Mouse (Mus musculus): ENCODE data around the gene Btf3.

The Btf3 gene

DNA sequence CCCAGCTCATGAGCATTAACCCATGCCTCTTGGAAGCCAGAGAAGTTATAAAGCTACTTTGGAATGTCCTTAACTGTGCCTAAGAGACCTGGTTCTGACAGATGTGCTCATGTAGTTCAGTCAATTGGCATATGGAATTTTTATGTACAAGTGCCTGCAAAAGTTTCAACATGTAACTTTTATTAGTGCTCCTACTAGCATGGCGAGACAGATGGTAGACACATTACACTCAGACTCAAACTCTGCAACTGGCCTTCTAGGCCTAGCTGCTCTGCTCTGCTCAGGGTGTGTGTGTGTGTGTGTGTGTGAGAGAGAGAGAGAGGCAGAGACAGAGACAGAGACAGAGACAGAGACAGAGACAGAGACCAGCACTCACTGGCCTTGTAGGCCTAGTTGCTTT, 19.4 kb upstream of the Btf3 start:
- DNase-seq = no peak

DNA sequence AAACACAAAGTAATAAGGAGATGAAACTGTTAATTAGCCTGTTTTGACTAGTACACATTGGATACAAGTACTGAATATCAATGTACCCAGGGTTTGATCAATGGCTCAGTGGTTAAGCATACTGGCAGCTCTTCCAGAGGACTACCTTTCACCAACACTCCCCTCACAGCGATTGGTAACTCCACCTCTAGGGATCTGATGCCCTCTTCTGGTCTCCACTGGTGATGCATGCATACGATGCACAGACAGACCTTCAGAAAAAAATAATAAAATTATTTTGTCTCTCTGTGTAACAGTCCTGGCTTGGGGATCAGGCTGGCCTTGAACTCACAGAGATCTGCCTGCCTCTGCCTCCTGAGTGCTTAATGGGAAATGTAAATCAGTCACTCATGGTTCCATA, 15.3 kb upstream of the Btf3 start:
- DNase-seq = no peak

DNA sequence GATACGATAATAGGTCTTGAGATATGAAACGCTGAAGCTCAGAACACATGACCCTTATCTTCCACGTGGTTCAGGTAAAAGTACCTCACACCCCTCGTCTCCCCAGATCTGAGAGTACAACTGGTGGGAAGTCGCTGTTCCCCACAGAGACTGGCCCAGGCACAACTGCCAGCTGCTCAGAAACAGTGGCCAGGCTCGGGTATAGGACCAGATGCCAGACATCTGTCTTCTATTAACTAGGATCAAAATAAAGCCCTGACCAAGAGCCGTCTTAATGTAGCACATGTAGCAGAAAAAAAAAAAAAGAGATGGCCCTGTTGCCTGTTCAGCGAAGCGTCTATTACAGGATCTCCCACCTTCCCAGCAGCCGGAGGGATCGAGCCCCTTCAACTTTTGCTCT, 8.2 kb upstream of the Btf3 start:
- no peak for DNase-seq

DNA sequence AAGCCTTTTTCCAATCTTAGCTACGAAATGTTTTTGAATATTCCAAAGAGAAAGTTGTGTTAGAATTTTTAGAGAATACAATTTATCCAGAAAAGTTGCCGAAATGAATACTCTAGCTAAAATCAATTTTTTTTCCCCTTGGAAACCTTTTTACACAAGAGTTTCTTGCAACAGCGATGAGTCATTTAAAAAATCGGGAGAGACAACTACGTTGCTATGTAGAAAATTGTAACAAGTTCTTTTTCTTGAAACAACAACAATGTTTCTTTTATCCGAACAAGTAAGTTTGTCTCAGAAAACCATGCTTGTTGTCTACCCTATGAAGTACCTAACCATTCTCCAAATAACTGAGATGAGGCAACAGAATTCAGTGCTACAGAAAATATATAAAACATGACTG, 1.1 kb upstream of the Btf3 start:
- DNase-seq = no peak

DNA sequence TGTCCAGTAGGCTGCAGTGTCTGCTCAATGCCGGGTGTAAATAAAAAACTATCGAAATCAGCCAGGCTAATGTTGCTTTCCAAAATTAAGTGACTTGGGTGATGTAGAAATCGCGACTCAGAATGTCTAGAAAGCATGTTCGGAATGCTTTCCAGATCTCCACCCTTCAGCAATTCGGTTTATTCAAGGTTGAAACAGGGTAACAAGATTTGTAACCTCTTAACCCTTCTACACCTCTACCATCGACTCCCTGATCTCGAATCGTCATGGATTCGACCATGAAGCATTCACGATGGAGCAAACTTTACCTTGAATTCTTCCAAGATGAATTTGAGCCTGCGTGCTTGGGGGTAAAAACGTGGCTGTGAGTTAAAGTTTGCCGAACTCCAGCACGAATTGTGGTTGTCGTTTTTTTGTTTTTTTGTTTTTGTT, 456 bp upstream of the Btf3 start:
- DNase-seq = no peak

DNA sequence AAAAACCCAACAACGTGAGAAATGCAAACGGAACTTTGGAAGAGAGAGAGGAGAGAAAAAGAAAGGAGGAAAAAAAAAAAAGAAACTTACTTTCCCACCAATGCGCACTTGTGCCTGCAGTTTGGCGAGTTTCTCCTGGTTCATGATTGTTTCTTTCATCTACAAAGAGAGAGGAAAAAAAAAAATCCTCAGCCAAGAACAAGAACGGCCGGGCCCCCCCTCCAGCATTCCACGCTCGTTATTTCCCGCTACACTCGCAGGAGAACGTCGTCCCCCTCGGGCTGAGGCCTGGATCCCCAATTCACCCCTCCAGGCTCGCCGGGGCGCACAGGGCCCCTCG, 696 bp downstream of the Btf3 start:
- DNase-seq = no peak

DNA sequence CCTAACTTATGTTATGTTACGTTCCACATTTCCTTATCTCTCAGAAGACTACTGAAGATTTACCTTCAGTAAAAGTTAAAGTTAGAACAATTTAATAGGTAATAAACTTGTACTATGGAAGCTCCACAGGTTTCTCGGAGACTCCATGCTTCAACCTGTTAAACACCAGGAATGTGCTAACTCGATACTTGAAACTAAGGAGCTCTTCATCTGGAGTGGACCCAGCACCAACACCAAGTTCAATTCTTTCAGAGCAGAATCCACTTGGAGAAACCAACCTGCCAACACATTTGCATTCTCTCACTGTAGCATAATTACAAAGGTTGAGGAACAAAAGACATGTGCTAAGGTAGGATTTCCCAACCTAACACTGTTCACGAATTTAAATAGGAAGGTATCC, 1.7 kb downstream of the Btf3 start:
- DNase-seq = no peak

DNA sequence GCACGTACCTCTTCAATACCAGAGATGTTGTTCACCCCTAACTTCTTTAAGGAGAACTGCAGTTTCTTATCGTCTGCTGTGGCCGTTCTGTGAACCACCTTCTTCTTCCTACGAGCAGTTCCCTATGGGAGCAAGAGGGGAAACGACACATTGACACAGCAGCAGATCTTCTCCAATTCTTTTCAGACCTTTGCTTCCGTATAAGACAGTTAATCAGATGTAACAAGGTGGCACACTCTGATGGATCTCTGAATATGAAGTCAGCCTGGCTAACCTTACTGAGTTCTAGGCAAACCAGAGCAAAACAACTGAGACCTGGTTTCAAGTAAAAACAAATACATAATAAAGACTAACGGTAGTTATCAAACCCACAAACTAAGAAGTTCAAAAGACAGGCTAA, 3.2 kb downstream of the Btf3 start:
- no peak for DNase-seq

DNA sequence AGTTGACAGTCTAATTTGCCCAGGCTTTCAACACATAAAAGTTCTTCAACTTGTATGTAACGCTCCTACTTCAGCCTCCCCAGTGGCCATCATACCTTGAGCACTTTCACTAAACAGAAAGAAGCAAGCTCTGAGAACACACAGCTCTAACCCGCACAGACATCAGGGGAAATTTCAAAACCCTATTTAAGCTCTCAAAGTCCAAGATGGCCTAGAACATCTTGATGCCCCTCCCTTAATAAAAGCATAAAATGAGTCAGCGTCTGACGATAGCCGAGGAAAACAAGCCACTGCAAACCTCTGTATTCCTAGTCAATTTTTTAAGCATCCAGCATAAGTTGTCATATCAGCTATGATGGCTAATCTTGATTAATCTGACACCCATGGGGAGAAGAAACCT, 5.2 kb downstream of the Btf3 start:
- DNase-seq = no peak

DNA sequence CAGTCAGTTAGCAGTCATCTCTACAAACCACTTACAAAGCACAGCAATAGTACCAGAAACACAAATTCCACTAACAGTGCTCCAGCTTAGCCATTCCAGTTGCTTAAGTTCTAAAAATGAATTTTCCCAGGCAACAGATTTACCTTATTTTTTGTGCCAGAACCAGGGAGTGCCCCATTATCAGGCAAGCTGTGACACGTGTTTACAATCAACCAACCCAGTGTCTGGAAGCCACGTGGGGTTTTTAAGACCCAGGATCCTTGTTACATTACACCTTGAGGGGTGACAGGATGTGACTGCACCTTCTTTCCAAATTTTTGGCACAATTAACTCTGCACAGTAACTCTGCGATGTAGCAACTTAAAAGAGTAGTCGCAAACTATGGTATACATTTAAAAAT, 8.1 kb downstream of the Btf3 start:
- no peak for DNase-seq

DNA sequence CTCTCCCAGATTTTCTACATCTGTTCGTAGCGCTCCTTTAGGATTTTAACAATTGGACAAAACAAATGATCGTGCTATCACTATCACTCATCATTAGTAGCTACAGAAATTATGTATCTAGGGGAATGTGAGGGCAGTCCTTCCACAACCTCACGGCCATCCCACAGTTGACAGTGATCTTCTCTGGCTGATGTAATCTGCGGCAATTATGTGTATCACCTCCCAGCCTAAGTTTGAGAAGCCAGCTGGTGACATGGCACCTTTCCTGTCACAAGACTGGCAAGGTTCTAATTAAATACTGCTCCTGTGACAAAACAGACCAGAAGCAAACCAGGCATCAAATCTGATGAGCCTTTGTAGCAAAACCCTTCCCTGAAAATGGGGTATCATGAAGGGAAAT, 8.8 kb downstream of the Btf3 start:
- DNase-seq = no peak

DNA sequence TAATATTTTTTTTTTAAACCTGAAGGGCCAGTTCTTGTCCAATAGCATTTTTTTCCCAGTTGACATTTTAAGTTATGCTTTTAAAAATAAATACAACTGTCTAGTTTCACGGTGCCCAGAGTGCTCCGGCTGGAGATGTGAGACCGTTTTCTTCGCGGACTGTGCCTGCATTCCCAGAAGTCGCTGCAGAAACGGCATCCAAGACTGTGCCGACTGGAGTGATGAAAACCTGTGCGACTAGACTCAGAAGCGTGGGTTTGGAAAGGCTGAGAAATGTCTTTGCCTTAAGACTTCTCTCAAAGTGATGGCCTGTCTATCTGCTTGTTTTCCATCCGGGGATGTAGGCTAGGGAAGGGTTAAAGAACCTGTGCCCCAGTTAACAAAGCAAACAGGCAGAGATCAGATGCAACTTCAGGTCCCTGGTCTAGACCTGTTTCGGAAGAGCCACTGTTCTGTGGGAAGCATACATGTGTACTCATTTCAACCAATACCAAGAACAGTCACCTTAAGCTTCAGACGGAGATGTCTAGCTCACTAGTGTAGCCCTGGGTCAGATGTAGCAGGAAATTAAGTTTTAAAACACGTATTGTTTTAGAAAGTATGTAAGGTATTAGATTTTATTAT, 9.8 kb downstream of the Btf3 start:
- DNase-seq = no peak

DNA sequence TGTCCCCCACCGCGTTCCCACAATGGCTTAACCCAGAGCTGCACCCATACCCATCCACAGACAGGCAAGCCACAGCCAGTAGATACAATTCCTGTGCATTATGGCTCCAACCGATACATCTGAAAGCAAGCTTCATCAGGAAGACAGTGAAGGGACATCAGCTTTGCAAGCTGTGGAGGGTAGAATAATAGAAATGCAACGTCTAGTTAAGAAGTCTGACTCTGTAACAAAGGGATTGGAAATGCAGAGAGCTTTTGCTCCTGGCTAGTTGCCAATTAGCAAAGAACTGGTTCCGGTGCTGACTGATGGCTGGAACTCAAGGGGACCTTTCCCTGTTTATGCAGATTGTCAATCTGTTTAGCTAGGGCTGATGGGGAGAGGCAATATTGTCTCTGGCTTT, 10.4 kb downstream of the Btf3 start:
- no peak for DNase-seq

DNA sequence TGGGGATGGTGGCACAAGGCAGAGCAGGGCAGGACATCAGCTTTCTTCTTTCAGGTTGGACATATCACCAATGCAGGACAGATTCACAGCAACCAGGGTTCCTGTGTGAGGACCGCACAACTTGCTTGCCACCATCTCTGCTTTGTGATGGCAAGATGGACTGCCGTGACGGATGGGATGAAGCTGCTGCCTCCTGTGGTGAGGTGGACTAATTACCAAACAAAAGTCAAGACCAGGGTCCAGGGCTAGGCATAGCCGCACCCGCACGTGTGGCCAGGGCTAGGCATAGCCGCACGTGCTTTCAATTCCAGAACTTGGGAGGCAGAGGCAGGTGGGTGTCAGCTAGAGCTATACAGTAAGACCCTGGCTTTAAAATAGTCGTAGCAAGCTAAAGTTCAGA, 11.5 kb downstream of the Btf3 start:
- DNase-seq = no peak

DNA sequence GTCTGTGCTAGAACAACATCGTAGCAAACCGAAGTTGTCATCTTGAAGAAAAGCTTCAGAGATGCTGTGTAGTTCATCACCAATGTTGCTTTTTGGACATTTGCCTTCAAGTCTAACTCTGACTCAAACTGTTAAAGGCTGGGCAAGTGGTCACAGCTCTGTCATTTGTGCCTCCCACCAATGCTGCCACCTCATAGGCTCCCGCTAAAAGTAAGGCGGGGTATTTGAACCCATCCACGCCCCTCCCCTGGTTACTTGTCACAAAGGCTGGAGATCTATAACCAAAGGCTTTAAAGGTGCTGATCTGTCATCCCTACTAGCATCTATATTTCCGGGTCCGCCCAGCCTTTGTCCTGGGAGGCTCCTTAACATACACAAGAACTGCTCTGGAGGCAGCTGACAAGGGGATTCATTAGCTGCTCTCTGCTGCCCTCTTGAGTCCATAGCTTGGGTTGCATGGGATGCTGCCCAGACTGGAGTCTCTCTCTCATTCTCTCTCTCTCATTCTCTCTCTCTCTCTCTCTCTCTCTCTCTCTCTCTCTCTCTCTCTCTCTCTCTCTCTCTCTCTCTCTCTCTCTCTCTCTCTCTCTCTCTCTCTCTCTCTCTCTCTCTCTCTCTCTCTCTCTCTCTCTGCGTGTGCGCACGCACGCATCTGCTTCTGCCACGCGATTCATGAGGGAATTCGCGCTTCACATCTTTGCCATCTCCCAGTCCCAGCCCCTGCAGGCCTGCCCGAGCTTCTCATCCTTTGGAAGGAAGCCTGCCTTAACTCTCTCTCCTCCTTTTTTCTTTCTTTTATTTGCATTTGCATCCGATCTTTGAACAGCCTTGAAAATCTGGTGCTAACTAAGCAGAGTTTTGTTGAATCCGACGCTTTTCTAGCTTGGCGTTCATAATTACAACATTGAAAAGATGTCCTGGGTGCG, 17.7 kb downstream of the Btf3 start:
- peak in 1 of 2 experiments; percentile 12 for DNase-seq

DNA sequence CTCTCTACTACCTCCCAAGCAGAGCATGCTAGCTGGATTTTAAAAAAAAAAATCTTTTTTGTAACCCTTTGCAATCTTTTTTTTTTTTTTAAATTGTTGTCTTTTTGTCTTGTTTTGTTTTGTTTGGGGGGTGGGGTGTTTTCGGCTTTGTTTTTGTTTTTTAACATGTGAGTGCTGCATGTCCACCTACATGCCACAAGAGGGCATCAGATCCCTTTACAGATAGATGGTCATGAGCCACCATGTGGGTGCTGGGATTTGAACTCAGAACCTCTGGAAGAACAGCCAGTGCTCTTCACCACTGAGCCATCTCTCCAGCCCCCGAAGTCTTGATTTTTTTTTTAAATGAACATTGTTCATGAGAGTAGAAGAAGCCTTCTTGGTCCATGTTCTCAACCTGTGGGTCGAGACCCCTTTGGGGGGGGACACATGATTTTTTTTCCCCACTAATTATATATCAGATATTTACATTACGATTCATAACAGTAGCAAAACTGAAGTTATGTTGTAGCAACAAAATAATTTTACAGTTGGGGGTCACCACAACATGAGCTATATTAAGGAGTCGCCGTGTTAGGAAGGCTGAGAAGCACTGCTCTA, 18.8 kb downstream of the Btf3 start:
- DNase-seq = no peak

DNA sequence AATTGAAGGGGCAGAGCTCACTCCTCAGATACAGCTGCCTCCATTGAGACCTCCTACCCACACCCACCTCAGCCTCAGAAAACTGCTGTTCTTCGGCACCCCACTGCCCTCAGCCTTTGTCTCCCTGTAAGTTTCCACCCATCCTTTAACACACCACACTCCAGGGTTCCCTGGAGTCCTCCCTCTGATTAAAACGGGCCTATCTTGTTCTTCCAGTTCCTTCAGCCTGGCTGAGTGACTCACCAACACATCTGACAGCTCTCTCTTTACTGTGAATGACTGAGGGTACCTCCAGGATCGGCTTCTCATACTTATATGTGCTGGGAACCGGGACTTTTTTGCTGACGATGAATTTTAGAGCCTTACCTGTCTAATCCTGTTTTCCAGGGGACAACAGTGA, 20.7 kb downstream of the Btf3 start:
- DNase-seq = no peak

DNA sequence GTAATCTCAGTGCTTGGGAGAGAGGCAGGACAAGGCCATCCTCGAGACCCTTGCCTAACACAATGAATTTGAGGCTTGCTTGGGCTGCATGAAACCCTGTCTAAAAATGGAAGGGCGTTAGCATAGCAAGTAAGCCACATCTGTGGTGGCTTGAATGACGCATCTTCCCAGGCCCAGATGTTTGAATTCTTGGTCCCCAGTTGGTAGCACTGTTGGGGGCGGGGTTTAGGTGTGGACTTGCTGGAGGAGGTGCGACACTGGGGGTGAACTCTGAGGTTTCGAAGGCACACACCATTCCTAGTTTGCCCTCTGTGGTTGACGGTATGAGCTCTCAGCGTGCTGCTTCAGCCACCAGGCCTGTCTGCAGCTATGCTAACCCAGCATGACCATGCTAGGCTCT, 25.1 kb downstream of the Btf3 start:
- no peak for DNase-seq

DNA sequence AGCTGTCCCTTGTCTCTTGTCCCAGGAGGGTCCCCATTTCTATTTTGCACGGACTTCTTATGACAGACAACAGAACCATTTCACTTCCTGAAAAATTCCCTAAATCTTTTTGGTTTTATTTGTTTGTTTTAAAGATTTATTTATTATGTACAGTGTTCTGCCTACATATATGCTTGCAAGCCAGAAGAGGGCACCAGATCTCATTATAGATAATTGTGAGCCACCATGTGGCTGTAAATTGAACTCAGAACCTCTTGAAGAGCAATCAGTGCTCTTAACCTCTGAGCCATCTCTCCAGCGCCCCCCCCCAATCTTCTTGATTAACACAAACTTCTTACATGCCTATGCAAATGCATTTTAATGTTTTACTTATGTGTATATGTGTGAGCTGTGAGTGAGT, 26.1 kb downstream of the Btf3 start:
- no peak for DNase-seq

DNA sequence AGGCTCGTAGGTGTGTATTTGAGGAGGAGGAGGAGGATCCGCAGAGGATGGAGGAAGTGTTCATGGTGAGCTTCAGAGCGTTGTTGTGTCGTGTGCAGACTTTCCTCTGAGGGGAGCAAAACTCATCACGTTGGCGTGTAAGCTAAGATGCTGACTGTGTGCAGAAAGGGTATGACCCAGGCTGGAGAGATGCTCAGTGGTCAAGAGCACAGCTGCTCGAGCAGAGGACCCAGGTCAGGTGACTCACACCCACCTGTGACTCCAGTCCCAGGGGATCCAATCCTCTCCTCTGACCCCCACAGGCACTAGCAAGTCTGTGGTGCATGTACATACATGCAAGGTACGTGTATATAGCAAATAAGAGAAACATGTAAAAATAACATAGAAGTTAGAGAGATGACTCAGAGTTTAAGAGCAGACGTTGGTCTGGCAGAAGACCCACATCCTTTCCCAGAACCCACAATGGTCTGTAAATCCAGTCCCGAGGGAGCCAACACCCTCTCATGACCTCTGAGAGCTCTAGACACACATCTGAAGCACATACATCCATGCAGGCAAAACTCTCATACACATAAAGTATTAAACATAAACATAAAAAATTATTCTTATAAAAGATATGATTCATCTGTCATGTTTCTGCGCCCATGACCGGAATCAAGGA, 35.7 kb downstream of the Btf3 start:
- no peak for DNase-seq

DNA sequence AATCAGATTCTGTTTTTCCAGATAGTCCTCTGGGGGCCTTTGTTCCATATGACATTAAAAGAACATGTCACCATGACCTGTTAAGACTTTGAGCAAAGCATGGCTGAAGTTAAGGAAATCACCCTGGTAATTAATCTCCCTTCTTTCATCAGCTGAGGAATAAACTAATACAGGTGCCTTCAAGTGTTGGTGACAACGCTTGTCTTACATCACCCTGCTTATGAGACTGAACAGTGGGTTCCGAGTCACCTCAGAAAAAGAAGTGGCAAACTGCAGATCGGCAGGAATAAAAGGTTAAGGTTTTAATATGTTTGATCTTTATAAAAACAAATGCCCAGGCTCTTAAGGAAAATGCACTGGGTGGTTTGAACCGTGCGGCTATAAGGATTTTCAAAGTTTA, 37.1 kb downstream of the Btf3 start, which contains the start of gene Gm21976:
Gene Gm21976 (plus strand): TSS at position 202 of the 400 bp plus-strand sequence.
- no peak for DNase-seq

DNA sequence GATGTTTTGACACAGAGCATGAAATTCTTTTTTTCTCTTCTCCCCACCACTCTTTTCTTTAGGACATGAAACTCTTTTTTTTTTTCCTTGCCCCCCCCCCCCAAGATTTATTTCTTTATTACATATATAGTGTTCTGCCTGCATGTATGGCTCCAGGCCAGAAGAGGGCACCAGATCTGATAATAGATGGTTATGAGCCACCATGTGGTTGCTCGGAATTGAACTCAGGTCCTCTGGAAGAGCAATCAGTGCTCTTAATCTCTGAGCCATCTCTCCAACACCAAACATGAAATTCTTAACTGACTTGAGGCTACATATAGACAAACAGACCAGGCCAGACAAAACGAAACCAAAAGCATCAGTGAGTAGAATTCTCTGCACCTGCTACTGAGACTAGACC, 39.3 kb downstream of the Btf3 start:
- no peak for DNase-seq

DNA sequence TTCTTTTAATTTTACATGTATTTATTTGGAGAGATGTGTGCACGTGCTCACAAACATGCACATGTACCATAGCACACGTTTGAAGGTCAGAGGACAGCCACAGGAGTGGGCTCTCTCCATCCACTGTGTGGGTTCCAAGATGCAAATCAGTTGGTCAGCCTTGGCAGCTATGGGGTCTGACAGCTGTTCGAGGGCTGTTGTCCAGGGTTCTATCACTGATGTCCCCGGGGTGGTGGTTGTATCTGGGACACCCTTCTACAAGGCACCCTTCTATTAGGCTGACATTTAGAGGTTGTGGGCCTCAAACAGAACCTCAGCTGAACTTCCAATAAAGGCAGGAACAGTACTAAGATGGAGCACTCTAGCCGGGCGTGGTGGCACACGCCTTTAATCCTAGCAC, 40.6 kb downstream of the Btf3 start:
- no peak for DNase-seq

DNA sequence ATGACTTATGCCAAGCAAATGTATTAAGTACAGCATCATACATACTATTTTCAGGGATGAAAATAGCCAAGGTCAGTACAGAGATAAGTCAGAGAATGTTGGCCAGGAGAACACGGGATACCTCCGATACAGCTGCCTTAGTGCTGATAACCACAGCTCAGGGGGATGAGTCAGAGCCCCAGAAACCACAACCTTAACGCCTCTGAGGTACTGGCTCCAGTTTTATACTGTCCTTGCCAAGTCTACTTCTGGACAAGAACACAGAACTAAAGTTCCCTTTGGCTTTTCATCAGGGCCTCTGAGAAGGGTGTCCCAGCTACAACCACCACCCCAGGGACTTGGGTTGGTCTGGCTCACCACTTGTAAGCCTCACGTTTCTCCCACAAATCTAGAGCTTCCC, 41.2 kb downstream of the Btf3 start:
- DNase-seq = no peak
